Mouse (Mus musculus) urinary bladder, postnatal 4 days (tissue): ENCODE measurements around the gene Rab14.
A peak's percentile ranks its signal among the peaks of the same experiment; 100 is the strongest.

Experiments used
- DNase-seq, 2 experiments: peaks; one replicate each; pipeline ENCODE4 v3.0.0; 2021 to 2022; ENCODE audit warnings: low spot score in 2 of 2

Gene Rab14

DNA sequence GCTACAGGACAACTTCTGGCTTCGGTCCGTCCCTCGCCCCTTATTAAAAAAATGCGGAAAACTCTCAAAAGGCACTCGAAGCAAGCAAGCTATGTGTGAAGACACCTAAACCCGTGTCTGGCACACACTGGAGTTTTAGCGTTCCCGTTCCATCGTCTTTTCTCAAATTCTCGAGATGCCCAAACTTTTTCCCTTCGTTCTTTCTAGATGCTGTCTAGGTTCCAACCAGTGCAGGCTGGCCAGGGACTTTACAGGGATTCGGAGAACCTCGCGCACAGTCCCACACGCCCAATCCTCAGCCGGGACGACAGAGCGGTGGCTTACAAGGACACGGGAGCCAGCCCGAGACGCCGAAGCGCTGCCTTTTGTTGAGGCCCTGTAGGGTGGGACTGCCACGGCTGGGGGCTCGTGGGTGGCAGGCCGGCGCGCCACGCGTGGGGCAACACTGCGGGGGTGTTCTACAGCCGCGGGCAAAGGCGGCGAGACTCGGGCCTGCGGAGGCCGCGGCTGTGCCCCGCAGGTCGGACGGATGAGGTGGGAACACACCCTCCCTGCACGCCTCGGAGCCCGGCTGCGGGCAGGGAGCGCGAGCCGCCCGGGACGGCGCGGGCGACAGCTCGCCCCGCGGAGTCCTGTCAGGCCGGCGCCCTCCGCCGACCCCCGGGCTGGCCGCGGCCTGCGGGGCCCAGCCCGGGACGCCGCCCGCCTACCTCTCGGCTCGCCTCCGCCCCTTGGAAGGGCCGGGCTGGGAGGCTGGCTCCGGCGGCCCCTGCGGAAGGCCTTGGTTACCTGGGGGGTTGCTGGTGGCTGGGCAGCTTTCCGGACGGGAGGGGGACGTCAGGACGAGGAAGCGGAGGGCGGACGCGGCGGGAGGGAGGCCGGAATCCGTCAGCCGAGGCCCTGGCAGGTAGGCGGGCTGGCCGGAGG is 686 bp downstream of the Rab14 start:
- no peak for DNase-seq

DNA sequence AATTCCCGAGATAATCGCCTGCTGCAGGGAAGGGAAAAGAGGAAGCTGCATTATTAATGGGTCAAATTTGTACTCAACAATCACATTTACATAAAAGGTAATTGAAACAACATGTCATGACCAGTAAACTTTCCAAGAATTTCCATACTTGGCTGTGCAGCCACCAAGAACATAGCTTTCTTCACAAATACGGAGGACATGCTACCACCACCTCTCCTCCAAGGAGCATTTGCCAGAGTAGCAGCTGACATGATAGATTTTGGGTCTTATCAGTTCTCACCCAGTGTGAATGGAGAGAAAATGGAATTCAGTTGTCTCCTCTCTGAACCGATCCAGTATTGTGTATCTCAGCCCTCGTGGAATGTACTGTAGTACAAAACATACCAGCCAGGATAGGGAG is 1.4 kb downstream of the Rab14 start:
- no peak for DNase-seq

DNA sequence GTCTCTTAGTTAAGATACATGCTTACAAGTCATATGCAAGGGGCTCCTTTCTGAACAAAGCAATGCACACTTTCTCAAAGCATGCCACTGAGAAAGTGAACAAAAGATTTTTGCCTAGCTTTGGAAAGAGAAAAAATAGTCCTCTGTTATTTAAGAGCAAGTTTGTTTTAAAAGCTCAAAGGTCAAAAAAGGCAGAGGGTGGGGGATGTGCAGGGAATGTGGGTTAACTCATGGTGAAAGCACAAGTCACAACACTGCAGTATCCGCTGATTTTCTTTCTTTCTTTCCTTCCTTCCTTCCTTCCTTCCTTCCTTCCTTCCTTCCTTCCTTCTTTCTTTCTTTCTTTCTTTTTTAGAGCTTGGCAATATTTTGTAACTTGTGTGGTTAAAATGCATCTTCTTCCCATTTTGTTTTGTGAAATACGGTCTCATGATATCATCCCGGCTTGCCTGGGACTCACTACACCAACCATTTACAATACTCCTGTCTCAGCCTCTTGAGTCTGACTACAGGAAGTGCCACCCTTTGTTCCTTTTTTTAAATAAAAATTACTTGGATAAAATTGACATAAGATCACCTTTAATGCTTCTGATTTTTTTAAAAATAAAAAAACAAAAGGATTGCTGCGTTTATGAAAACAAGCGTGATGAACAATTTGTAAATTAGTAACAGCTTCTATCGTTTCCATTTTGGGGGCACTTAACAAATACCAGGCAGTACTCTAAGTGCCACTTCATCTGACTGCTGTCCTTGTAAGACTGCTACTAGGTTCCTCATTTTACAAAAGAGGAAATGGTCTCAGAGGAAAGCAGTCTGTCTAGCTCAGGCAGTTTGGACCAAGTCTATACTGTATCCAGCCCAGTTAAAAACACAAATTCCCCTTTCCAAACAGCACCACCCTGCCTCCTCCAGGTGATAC is 5.0 kb downstream of the Rab14 start:
- DNase-seq: no peak

DNA sequence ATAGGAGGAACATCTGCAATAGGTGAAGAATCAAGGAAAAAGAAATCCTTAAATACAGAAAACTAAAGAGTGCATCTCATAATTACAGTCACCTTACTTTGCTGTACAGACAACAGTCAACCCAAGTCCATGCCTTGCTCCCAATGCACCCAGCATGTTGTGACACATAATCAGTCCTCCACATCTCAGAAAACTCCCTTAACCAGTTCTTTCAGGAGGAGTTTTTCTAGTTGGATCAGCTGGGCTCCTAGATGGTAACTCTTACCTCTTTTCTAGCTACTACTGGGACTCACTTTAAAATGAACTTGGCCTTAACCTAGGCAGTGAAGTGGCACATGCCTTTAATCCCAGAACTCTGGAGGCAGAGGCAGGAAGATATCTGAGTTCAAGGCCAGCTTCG is 6.9 kb downstream of the Rab14 start:
- no peak for DNase-seq

DNA sequence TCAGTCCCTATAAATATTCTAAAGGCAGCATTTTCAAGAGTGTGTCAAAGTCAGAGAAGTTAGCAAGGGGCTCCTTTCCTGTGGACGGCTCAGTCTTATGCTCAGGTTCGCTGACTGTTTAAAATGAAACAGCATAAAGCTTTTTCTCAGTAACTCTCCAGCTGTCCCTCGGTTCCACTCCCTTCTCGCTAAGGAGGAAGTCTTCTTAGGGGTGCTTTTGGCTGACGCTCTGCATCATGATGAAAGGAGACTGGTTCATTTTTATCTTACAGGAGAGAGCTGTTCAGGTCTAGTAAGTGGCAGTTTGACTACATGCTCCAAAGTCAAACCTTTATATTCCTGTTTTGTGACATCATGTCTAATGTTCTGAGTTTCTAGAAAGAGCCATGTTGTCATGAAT is 12.0 kb downstream of the Rab14 start:
- no peak for DNase-seq

DNA sequence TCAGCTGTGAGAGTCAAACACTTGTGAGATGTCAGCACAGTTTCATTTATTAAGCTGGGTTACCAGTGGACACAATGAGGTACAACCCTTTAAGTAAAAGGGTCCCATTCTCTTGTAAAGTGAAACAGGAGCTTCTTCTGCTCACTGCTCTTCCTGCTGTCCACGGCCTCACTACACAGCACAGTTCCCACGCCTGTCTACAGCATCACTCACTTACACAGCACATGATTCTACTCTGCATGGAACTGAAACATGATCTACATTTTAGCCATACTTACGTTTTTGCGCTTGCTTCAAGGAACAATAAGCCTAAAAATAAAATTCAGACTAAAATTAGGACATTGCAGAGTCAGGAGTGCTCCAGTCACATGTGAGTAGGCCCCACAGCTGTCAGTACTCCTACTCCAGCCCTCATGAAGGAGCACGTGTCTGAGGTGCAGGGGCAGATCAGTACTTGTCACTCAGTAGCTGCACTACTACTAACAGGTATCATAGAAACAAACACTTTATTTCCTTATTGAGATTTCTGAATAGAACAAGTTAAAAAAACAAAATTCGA is 17.7 kb downstream of the Rab14 start:
- no peak for DNase-seq

DNA sequence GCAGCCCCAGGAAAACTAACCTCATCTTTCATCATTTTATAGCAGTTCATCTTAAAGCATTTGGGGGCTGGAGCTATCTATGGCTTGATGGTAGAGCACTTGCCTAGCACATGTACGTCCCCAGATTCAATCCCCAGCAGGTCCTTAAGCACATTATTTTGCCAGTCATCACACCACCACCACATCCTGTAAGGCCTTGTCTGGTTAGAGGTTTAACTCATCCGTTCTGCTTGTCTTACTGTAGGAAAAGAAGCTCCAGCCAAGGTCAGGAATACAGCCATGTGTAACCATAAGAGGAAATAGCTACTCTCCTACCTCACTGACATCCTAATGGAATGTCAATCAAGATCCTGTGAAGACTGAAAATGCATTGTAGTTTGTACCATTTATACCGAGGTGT is 22.8 kb downstream of the Rab14 start:
- DNase-seq: no peak

DNA sequence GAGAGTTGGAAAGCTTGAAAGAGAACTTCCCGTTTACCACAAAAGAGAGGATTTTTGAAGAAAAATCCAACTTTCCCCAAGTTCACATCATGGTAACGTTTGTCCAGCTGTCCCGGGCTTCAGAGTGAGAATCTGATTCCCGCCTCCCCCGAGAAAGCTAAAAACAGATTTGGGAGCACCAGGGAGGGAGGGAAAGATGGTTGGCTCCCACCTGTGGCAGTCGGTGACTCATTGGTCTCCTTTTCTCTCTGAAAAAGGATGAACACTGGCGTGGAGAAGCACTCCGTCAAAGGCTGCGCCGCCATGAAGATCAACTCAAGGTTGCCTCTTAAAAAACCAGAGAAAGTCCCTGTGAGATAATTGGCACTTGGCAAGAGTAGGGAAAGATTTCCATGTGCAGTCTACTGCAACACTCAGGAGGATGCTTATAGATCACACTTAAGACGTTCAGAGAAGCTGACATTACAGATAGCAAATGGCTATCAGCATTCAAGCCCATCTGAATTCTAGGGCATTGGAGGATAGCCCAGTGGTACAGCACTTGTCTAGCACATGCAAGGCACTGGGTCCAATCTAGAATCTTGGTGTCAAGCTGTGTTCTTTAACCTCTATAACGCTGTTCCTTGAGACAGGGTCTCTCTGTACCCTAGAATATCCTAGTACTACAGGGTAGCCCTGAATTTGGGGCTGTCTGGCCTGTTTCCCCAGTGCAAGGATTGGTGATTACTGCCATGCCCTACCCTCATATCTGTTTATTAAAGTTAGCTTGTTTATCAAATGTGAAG is 25.4 kb downstream of the Rab14 start:
- no peak for DNase-seq

DNA sequence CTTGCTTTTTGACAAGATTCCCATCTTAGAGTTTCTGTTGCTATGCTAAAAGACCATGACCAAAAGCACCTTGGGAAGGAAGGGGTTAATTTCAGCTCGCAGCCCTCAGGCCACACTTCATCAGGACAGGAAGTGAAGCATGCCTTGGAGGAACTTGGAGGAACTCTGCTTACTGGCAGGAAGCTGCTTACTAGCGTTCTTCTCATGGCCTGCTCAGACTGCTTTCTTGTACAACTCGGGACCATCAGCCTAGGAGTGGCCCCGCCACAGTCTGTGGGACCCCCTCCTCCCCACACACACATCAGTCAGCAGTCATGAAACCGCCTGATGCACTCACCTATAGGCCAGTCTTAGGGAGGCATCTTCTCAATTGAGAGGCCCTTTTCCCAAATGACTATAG is 26.8 kb downstream of the Rab14 start:
- DNase-seq: no peak

DNA sequence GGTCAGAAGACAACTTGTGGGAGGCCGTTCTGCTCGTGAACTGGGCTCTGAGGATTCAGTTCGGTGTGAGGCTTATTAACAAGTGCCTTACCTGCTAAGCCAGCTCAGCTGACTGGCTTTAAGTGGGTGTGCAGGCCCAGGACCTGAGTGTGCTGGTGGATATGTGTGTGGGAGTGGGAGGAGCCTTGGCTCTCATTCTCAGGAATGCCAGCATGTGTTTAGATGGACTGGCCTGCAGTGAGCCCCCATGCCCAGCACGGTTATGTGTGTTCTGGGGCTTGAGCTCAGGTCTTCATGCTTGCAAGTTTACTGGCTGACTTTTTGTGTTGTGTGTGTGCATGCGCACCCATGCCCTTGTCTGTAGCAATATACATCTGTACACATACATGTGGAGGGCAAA is 27.3 kb downstream of the Rab14 start:
- DNase-seq: no peak

DNA sequence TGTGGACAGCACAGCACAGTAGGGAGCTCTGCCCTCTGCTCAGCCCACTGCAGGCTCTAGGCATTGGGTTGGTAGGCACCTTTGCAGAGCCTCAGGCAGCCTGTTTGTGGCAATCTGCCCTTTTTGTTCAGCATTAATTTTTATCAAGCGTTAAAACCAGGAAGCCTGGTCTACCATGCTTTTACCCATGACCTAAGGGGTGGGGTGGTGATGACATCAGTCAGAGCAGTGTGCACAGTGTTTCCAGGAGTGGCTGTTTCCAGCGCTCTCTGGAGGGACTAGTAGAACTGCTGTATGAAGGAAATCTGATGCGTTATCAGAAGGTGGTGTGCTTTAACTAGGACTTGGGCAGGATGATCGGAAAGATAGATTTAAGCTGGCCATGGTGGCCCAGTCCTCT is 28.7 kb downstream of the Rab14 start:
- DNase-seq: no peak

DNA sequence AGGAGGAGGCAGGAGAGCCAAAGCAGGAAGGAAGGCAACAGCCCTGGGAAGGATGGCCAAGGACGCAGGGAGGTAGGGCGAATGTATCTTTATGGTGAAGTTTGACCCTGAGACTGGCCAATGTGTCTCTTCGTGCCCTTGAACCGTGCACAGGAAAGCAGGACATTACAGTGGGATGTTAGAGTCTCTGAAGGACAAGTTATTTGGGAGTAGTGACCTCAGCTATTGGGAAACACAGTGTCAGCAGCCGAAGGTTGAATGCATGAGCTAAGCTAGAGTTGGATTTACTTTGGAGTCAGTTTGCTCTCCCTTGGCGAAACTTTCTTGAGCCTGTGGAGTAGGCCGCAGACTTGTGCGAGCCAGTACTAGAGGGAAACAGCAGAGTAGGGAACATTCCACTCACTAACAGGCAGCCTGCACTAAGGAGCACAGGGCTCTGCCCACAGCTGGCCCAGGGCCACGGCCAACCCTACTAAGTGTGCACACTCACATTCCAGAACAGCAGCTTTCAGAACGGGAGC is 29.5 kb downstream of the Rab14 start:
- peak in 1 of 2 experiments; percentile 46 for DNase-seq

DNA sequence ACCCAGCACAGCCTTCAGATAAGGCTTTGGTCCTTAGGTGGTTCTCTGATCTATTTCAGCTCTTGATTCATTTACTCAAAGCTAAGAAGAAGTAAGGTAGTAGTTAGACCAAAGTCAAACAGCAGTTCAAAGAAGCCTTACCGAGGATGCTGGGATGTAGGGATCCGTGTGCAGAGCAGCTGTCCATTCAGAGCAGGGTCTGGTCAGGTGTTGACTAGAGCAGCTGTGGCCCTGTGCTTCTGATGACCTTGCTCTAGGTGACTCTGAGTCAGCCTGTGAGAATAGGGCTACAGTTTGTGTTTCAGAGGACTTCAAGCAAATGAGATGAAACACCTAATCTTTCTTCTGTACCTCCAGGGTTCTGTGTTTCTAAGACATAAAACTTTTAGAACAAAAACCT is 31.5 kb downstream of the Rab14 start:
- no peak for DNase-seq

DNA sequence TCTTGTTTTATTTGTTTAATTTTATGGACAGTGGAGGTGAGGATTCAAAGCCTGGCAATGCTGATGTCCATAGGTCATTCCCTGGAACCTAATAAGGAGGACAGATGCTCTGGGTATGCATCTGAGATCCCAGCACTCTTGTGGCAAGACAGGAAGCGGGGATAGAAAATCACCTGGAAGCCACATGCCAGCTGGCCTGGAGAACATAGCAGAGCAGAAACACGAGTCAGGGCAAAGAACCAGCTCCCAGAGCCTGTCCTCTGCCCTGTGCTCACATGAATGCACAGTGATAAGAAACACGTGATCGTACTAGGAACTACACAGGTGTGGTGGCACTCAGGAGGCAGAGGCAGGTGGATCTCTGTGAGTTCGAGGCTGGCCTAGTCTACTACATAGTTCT is 34.1 kb downstream of the Rab14 start:
- DNase-seq: no peak

DNA sequence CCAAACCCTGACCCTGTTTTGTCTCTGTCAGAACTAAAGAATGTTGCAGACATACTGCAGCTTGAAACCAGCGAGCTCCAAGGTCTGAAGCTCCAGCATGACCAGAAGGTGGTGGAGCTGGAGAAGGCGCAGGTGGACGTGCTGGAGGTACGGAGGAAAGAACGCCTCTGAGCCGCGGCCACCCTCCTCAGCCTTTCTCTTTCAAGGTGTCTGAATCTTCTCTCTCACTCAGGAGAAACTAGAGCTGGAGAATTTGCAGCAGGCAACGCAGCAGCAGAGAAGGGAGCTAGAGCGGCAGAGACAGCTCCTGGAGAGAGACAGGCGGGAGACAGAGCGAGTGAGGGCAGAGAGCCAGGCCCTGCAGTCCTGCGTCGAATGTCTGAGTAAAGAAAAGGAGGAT is 35.5 kb downstream of the Rab14 start:
- no peak for DNase-seq

DNA sequence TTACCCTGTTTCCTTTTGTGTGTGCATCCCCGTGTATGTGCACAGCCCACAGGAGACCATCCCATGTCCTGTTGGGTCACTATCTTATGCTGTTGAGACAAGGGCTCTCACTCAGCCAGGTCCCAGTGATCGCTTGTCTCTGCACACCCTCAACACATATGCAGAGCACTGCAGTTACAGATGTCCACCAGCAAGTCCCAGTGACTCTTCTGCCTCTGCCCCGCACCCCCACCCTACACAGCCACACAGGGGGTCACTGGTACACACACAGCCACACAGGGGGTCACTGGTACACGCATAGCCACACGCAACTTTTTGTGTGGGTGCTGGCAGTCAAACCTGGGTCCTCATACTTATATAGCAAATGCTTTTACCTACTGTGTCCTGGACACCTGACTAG is 37.5 kb downstream of the Rab14 start:
- no peak for DNase-seq

DNA sequence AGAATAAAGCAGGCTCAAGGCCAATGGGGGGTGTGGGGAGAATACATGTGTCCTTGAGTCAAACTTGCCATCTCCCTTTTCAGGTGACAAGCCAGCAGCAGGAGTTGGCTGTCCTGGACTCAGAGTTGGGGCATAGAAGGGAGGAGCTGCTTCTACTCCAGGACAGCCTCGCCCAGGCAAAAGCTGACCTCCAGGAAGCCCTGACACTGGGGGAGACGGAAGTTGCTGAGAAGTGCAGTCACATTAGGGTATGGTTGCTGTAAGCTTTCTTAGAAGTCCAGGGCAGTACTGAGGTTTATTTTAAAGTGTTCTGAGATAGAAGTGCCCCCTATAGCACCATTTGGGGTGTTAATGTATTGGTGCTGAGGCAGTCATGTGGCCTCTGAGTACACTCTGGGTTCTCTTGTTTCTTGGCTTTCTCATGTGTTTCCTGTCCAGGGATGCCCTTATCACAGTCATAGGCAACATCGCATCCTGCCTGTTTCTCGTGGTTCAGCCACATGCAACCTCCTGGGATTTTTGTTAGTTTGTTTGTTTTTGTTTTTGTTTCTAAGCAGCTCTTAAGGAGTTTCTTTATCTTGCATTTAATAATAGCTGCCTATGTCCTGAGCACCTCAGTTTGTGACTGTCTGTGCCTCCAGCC is 39.0 kb downstream of the Rab14 start:
- DNase-seq: no peak

DNA sequence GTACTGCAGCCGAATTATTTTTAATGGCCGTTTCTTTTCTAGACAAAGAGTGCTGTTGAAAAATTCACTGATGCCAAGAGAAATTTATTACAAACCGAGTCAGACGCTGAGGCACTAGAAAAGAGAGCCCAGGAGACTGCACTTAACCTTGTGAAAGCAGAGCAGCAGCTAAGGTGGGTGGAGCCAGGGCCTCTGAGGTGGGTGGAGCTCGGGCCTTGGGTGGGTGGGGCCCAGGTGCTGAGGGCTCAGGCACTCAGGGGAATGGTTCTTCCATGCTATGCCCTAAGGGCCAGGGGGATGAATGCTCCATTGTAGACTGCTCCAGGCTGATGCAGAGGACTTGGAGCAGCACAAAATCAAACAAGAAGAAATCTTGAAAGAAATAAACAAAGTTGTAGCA is 40.7 kb downstream of the Rab14 start:
- DNase-seq: no peak

DNA sequence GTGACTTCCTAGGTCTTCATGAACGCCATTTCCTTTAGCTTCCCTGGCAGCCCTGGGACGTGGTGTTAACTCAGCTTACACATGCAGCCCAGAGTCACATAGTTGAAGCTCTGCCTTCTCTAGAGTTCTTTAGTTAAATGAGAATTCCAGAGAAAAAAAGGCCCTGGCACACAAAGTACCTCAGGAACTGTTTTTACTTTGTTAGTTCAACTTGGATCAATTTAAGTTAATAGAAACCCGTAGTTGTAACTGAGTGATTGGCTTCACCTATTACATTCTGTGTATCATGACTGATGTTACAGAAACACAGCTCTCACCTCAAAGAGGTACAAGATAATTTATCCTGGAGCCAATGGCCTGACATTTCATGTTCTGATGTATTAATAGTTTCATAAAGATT is 42.6 kb downstream of the Rab14 start:
- DNase-seq: no peak

DNA sequence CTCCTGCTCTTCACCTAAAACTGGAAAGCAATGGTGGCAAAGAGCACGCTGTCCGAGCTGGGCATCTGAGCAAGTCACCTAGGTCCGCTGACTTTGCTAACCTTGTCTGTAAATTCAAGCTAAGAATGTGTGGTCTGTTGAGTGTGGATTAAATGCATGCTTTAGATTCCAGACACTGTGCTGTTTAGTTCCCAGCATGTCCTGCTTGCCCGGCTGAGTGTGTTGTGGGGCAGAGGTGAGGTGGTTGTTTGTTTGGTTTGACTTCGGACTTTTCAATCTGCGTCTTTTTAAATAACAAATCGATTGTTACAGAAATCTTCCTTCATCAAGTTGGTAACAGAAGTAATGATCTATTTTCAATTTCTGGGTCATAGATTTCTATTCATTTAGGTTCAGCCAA is 43.1 kb downstream of the Rab14 start:
- no peak for DNase-seq

DNA sequence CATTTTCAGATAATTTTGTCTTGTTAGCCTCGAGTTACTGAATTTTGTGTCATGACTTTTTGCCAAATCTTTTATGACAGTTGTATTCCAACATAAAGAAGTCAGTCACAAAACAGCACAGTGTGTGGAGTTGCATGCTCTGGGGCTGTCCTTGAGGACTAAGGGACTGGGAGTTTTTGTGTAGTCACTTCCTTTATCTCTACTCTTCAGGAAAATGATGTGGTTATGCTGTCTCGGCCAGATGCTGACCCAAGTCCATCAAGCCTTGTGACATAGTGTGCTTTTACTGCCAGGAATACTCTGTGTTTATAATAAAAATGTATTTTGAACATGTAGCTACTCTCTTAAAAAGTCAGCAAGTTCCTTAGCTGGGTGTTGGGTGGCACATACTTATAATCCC is 43.9 kb downstream of the Rab14 start:
- DNase-seq: no peak
